Mouse (Mus musculus): Measurements from ENCODE around the gene Pipox.

The Pipox gene

GRCm38 (mm10) chr11:77843068-77843905 is 50.6 kb downstream of the Pipox start:
- DNase-seq = no peak

- no peak for DNase-seq
Measured at GRCm38 (mm10) chr11:77840523-77841245, 53.2 kb downstream of the Pipox start.

GRCm38 (mm10) chr11:77837856-77838255 is 56.0 kb downstream of the Pipox start:
- no peak for DNase-seq

DNA sequence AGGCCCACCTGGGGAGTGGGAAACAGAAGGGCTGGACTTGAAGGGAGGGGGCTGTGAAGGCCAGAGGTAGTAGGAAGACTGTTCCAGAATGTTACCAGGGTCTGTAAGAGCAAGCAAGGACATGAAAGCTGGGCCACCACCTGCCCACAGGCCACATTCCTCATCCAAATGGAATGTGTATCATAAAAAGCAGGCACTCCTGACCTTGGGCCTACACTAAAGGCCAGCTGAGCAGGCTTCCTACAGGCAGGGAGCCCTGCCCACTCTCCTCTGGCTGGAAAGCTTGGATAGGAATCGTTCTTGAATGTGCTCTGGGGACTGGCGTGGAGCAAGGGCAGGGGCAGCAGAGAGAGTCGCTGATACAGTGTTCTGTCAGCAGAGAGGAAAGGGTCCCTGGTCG is 57.1 kb downstream of the Pipox start:
- no peak for DNase-seq

DNA sequence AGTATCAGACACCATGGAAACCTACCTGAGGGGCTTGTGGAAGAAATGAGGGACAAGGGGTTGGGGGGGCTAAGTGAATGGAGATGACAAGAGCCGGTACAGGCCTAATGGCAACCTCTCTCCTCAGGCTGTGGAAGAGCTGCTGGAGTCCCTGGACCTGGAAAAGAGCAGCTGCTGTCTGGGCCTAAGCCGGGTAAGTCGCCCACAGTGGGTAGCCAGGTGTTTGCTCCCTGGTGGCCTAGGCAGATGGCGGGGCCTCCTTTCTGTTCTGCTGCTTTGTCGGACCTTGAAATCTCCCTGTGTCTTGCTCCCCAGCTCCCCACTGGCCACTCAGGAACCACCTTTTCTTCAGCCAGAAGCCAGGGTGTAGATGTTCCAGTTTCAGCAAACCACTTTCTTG is 57.6 kb downstream of the Pipox start:
- no peak for DNase-seq

DNA sequence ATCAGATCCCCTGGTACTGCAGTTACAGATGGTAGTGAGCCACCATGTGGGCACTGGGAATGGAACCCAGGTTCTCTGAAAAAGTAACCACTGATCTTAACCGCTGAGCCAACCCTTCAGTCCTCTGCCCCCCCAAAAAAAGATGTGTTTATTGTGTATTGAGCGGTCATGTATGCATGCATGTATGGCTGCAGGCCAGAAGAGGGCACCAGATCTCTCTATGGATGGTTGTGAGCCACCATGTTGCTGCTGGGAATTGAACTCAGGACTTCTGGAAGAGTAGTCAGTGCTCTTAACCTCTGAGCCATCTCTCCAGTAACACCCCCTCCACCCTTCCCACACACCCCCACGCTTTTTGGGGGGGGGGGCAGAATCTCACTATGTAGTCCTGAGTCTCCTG is 58.8 kb downstream of the Pipox start:
- DNase-seq = no peak

DNA sequence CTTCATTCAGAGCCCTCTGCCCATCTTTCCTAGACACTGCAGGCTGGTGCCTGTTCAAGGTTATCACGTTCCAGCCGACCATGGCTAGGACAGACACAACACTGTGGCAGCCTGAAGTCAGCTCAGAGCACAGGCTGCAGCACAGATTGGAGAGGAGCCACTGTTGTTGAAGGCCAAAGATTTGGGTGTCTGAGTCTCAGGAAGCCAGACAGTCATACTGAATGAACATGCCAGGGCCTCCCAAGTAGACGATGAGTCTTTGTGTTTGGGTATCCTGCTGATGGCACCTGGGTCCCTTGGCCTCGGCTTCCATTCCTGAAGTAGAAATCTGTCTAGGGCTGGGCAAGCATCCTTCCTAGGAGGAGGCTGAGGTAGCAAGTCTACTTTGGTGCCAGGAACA is 61.4 kb downstream of the Pipox start:
- no peak for DNase-seq

DNA sequence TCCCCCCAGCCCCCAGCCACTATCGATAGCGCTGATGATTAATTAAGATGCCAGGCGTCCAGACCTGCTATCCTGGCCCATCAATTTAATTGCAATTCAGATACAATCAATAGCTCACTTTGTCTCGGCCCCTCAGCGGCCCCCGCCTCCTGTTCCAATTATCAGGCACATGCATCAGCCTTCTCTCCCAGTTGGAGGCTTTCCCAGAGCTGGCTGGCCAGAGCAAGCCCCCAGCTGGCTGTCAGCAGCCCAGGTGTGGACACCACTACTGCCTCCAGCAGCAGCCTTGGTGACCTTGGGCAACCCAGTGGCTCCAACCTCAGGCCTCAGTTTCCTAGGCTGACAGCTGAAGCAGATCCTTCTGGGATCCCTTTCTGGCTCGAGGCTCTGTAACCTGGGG is 63.0 kb downstream of the Pipox start:
- DNase-seq = no peak
